Mouse (Mus musculus) cortical plate, adult 2 months (tissue): ENCODE results near the gene Cd200.

Source experiments
- CTCF ChIP-seq: fragments of 200-500 bp; IDR thresholded peaks from 2 replicates; pipeline ENCODE4 v1.5.1; 2011; ENCODE audit warnings: mild to moderate bottlenecking, control low read depth, low read length; ENCODE audit not compliant: insufficient read depth; ENCODE audit errors: extremely low read depth
- POLR2A ChIP-seq: fragments of 200-500 bp; IDR thresholded peaks from 2 replicates; pipeline ENCODE4 v1.6.1; 2011; ENCODE audit warnings: mild to moderate bottlenecking, low read length, control low read depth; ENCODE audit not compliant: insufficient read depth; ENCODE audit errors: extremely low read depth

DNA sequence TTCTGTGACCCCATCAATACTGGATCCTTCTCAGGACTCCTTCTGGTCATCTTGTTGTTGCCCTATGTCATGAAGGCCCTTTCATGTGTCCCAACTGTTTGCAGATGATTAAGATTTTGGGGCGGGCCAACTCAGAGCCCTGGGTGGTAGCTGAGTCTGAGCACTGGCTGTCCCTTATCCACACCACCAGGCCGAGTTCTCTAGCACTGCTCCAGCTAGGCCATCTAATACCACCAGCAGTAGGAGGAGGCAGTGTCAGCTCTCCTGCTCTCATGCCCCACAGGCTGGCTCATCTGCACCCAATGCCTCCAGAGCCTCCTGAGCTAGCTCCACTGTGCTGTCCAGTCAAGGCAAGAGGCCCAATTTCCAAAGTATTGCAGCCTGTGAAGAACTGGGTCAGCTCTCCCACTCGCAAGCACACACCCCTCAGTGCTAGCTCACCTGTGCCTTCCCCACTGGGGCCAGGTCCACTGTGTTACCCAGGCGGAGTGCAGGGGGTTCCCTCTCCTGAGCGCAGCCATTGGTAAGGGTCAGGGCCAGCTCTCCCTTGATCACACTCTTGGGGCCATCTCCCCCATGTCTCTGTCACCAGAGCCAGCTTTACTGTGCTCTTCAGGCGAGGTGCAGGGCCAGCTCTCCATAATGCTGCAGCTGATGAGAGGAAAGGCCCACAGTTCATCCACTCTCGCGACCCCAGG, 75.0 kb downstream of the Cd200 start:
- TF ChIP-seq CTCF: no peak
- TF ChIP-seq POLR2A: no peak
